Mouse (Mus musculus): ENCODE data around the gene Zfhx3. TPM values are rescaled to one million over a fixed set of nuclear protein-coding genes. Genes with fewer than 3 reads are reported as not detected.
A peak's percentile ranks its signal among the peaks of the same experiment; 100 is the strongest.

Zfhx3 gene
- polyA plus RNA-seq, 2 experiments, result 14.4 to 26.1 TPM

DNA sequence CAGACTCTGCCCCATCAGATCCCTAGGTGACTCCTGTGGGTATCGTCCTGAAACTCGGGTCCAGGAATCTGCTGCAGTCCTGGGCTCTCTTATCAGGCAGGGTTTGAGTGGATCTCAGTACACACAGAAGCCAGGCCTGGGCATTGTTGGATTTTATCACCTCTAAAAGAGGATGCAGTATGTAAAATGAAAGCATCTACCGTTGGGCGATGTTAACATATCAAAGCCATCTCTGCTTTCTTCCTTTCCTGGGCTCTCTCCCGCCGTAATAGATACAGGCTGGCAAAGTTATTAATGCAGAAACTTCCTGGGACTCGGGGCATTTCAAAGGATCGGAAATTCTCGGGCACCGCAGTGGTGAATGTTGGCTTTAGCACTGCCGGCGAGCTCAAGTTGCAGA is 537.7 kb downstream of the Zfhx3 start:
- no peaks in the 10 kb centered on the region for H3K9me3 ChIP-seq (ENCODE audit: control insufficient read depth, low read length)
- WGBS, result 66% methylated on average over 12 of the region's 12 CpGs

DNA sequence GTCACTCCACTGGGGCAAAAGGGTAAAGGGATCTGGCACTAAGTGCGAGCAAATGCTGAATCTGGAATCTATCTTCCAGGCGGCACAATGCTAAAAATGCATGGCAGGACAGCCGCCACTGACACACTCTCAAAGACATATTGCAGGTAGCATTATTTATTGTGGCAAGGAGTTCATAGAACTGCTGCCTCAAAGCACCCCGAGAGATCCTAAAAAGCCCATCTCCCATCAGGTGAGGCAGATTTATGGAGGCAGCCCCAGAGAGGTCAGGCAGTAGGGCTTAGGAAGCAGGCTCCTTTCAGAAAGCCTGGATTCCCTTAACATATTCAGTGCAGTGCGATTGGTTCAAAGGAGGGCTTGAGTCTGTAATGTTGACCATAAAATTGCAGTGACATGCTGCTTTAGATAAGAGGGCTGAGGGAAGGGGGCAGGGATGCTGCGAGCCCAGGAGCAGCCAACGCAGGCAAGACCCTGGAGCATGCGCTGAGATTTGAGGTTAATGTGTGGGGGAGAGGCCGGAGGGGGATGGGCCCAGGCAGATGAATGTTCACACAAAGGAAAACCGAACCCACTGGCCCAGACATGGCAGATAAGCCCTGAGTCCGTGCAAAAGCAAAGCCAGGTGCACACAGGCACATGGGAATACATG is 538.8 kb downstream of the Zfhx3 start:
- no peaks in the 10 kb centered on the region for H3K9me3 ChIP-seq (ENCODE audit: control insufficient read depth, low read length)
- no peak overlapping the region for H3K4me3 ChIP-seq (replicated peaks; ENCODE audit: low read length)
- no peak for TF ChIP-seq POLR2A (IDR thresholded peaks at IDR 0.05; ENCODE audit: borderline replicate concordance, extremely low read depth, insufficient read depth, insufficient read length)
- no peaks in the 10 kb centered on the region for H3K36me3 ChIP-seq (ENCODE audit: control insufficient read depth, insufficient read depth, low read length)
- H3K4me1 ChIP-seq (ENCODE audit: control insufficient read depth, insufficient read depth, low read length), result peaks cover 6% of the 10 kb centered on the region
- H3K9ac ChIP-seq (ENCODE audit: low read depth, low read length, severe bottlenecking), result no peak overlapping the region
- H3K27ac ChIP-seq (replicated peaks; ENCODE audit: low read depth, low read length), result no peak overlapping the region
- H3K27me3 ChIP-seq (ENCODE audit: control insufficient read depth, insufficient read depth, low read length), result no peaks in the 10 kb centered on the region
- 18% methylated on average over 11 of the region's 11 CpGs for WGBS
- ATAC-seq (ENCODE audit: low FRiP score, low read depth), result peak; percentile 44
- no peak overlapping the region for H3K4me2 ChIP-seq (replicated peaks; ENCODE audit: low read depth, low read length, severe bottlenecking)
- DNase-seq (ENCODE audit: low spot score), result no peak

More for the DNA sequence above, 537.7 kb downstream of the Zfhx3 start:
- DNase-seq (ENCODE audit: low spot score) (no peak), ATAC-seq (ENCODE audit: low FRiP score, low read depth) (no peak)
- H3K4me1 ChIP-seq (ENCODE audit: control insufficient read depth, insufficient read depth, low read length), result peaks cover 6% of the 10 kb centered on the region
- no peak overlapping the region for H3K4me3 ChIP-seq (replicated peaks; ENCODE audit: low read length)
- H3K27me3 ChIP-seq (ENCODE audit: control insufficient read depth, insufficient read depth, low read length), result no peaks in the 10 kb centered on the region
- H3K36me3 ChIP-seq (ENCODE audit: control insufficient read depth, insufficient read depth, low read length), result no peaks in the 10 kb centered on the region
- no peak for TF ChIP-seq POLR2A (IDR thresholded peaks at IDR 0.05; ENCODE audit: borderline replicate concordance, extremely low read depth, insufficient read depth, insufficient read length)
- H3K9ac ChIP-seq (ENCODE audit: low read depth, low read length, severe bottlenecking), result no peak overlapping the region
- no peak overlapping the region for H3K4me2 ChIP-seq (replicated peaks; ENCODE audit: low read depth, low read length, severe bottlenecking)
- no peak overlapping the region for H3K27ac ChIP-seq (replicated peaks; ENCODE audit: low read depth, low read length)

DNA sequence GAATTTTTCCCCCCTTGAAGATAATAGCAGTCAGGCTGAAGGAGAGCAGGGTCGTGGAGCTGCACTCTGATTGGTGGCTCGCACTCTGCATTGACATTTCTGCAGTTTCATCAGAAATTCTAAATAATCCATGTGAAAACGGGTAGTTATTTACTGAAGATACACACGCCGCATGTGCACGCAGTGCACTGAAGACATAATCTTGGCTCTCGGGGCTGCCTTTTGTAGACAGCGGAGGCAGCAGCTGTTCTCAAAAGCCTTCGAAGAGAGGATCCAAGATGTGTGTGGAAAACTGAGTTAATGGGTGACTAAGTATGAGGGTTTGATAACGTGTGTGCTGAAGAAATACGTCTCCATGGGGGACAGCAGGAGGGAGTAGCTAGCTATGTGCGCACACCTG is 553.7 kb downstream of the Zfhx3 start:
- no peak for ATAC-seq (ENCODE audit: low FRiP score, low read depth)
- WGBS, result 74% methylated on average over 12 of the region's 12 CpGs

DNA sequence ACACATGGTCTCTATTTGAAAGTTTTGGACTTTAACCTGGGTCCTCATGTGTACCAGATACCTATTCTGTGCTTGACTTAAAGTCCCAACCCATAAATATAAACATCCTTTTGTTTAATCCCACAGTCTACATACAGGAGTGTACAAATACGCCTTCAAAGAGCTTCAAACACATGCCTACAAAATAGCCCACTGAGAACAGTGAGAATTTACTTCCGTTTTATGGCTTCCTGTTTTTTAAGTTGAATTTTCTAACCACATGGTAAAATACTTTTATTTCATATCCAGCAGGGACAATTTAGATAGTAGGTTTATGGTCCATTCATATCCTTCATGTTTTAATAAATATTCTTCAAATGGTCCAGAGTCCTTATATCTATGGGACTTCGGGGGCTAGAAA is 564.3 kb downstream of the Zfhx3 start:
- Histone ChIP-seq H3K36me3 (ENCODE audit: control insufficient read depth, insufficient read depth, low read length) (no peaks in the 10 kb centered on the region), H3K27me3 (ENCODE audit: control insufficient read depth, insufficient read depth, low read length) (no peaks in the 10 kb centered on the region), H3K9ac (ENCODE audit: low read depth, low read length, severe bottlenecking) (no peak overlapping the region), H3K27ac (replicated peaks; ENCODE audit: low read depth, low read length) (no peak overlapping the region), H3K4me1 (ENCODE audit: control insufficient read depth, insufficient read depth, low read length) (peaks cover 9% of the 10 kb centered on the region), H3K9me3 (ENCODE audit: control insufficient read depth, low read length) (no peaks in the 10 kb centered on the region), H3K4me3 (replicated peaks; ENCODE audit: low read length) (no peak overlapping the region), H3K4me2 (replicated peaks; ENCODE audit: low read depth, low read length, severe bottlenecking) (no peak overlapping the region)
- ATAC-seq (ENCODE audit: low FRiP score, low read depth) (no peak), DNase-seq (ENCODE audit: low spot score) (no peak)
- no peak for TF ChIP-seq POLR2A (IDR thresholded peaks at IDR 0.05; ENCODE audit: borderline replicate concordance, extremely low read depth, insufficient read depth, insufficient read length)
- WGBS, result 58% methylated on average over 3 of the region's 3 CpGs

More for the DNA sequence above, 553.7 kb downstream of the Zfhx3 start:
- TF ChIP-seq POLR2A (IDR thresholded peaks at IDR 0.05; ENCODE audit: borderline replicate concordance, extremely low read depth, insufficient read depth, insufficient read length), result no peak
- Histone ChIP-seq H3K4me3 (replicated peaks; ENCODE audit: low read length) (no peak overlapping the region), H3K9me3 (ENCODE audit: control insufficient read depth, low read length) (no peaks in the 10 kb centered on the region), H3K4me1 (ENCODE audit: control insufficient read depth, insufficient read depth, low read length) (peaks cover 7% of the 10 kb centered on the region; the same call in 1 of the 2 replicates), H3K27ac (replicated peaks; ENCODE audit: low read depth, low read length) (no peak overlapping the region), H3K4me2 (replicated peaks; ENCODE audit: low read depth, low read length, severe bottlenecking) (no peak overlapping the region), H3K27me3 (ENCODE audit: control insufficient read depth, insufficient read depth, low read length) (no peaks in the 10 kb centered on the region), H3K9ac (ENCODE audit: low read depth, low read length, severe bottlenecking) (no peak overlapping the region), H3K36me3 (ENCODE audit: control insufficient read depth, insufficient read depth, low read length) (no peaks in the 10 kb centered on the region)
- no peak for DNase-seq (ENCODE audit: low spot score)

DNA sequence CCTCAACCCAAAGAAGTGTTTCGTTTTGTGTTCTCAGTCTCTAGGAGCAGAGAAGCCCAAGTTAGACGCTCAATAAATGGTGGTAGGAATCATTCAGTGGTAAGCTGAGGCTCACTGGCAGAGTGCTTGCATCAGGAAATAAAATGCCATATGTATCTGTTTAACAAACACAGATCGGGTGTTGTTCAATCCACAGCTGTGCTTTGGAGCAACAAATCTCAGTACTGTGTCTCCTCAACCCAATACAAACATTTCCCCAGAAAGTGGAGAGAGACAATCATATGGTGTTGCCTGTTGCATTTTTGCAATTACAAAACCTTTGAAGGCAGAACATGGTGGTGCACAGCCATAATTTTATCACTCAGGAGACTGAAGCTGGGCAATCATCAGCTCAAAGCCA is 565.3 kb downstream of the Zfhx3 start:
- ATAC-seq (ENCODE audit: low FRiP score, low read depth) (no peak), DNase-seq (ENCODE audit: low spot score) (no peak)
- Histone ChIP-seq H3K9me3 (ENCODE audit: control insufficient read depth, low read length) (no peaks in the 10 kb centered on the region), H3K9ac (ENCODE audit: low read depth, low read length, severe bottlenecking) (no peak overlapping the region), H3K4me1 (ENCODE audit: control insufficient read depth, insufficient read depth, low read length) (peaks cover 9% of the 10 kb centered on the region), H3K27ac (replicated peaks; ENCODE audit: low read depth, low read length) (no peak overlapping the region), H3K27me3 (ENCODE audit: control insufficient read depth, insufficient read depth, low read length) (no peaks in the 10 kb centered on the region), H3K4me3 (replicated peaks; ENCODE audit: low read length) (no peak overlapping the region), H3K4me2 (replicated peaks; ENCODE audit: low read depth, low read length, severe bottlenecking) (no peak overlapping the region), H3K36me3 (ENCODE audit: control insufficient read depth, insufficient read depth, low read length) (no peaks in the 10 kb centered on the region)
- TF ChIP-seq POLR2A (IDR thresholded peaks at IDR 0.05; ENCODE audit: borderline replicate concordance, extremely low read depth, insufficient read depth, insufficient read length), result no peak
- WGBS, result 61% methylated on average over 3 of the region's 3 CpGs
